Comparison of ENCODE assay signal across 8 mouse cellular contexts in genomic region chr8:83715771-83716170, GRCm38 (mm10). TPM values are rescaled to one million over a fixed set of nuclear protein-coding genes. Genes with fewer than 3 reads are reported as not detected.
DNase-seq lines count a peak whose midpoint lies in the region; ATAC-seq and TF ChIP-seq lines count a peak whose summit lies in the region.

No protein-coding gene starts in this region.

- H3K79me2 ChIP-seq in MEL (ENCODE audit: control insufficient read depth, insufficient read depth, low read length, poor library complexity): peaks cover 50% of the 10 kb centered on the region

- TF ChIP-seq POLR2A in MEL (IDR thresholded peaks at IDR 0.05; ENCODE audit: control insufficient read depth in 1 of 2, insufficient read depth in 1 of 2, low read depth in 1 of 2, low read length in 2 of 2, poor library complexity in 1 of 2): no peak

- H3K27me3 ChIP-seq in heart, embryonic 15.5 days: no peaks in the 10 kb centered on the region
- no peaks in the 10 kb centered on the region for H3K27me3 ChIP-seq in MEL (ENCODE audit: control insufficient read depth in 1 of 2, insufficient read depth in 2 of 2, low read length in 2 of 2)
- H3K27me3 ChIP-seq in heart, postnatal 0 days (ENCODE audit: control insufficient read depth, insufficient read depth, low read length): no peaks in the 10 kb centered on the region
- 0 out of 2 replicates have a peak, but pooled peaks cover 5% of the 10 kb centered on the region for H3K27me3 ChIP-seq in midbrain, embryonic 12.5 days

- under 1% methylated on average over 17 of the region's 17 CpGs for WGBS in heart, embryonic 15.5 days
- WGBS in heart, postnatal 0 days: under 1% methylated on average over 17 of the region's 17 CpGs
- WGBS in midbrain, embryonic 12.5 days: 2% methylated on average over 17 of the region's 17 CpGs

- peak overlapping the region; percentile 94 for H3K27ac ChIP-seq in heart, embryonic 15.5 days
- peak overlapping the region; percentile 87 for H3K27ac ChIP-seq in MEL (ENCODE audit: control insufficient read depth, low read depth, low read length)
- H3K27ac ChIP-seq in heart, postnatal 0 days (ENCODE audit: low read depth): peak overlapping the region; percentile 93
- H3K27ac ChIP-seq in midbrain, embryonic 12.5 days (replicated peaks): peak overlapping the region; percentile 89

- no peak for DNase-seq in heart, postnatal 14 days
- peak; percentile 55 for DNase-seq in MEL (ENCODE audit: low read depth, low spot score)
- no peak for DNase-seq in heart, postnatal 0 days (ENCODE audit: low spot score)
- DNase-seq in frontal cortex, postnatal 14 days (ENCODE audit: low spot score in 2 of 2): no peak
- DNase-seq in thymus, postnatal 10 days (ENCODE audit: low spot score in 2 of 2): no peak
- DNase-seq in left cerebral cortex, postnatal 4 days: no peak

- no peak for TF ChIP-seq CTCF in MEL (IDR thresholded peaks at IDR 0.05 in 2 of 3, conservative IDR thresholded peaks at IDR 0.05 in 1 of 3; ENCODE audit: control insufficient read depth in 1 of 3, insufficient read depth in 1 of 3, low read depth in 2 of 3, low read length in 3 of 3, poor library complexity in 1 of 3, severe bottlenecking in 1 of 3)
- no peak for TF ChIP-seq CTCF in heart, postnatal 0 days (IDR thresholded peaks at IDR 0.05; ENCODE audit: low read depth)

- H3K4me1 ChIP-seq in heart, embryonic 15.5 days (replicated peaks): peaks cover 21% of the 10 kb centered on the region
- H3K4me1 ChIP-seq in MEL (ENCODE audit: control insufficient read depth in 1 of 2, insufficient read depth in 2 of 2, low read length in 2 of 2): peaks cover 7 to 12% of the 10 kb centered on the region in 2 experiments
- peaks cover 20% of the 10 kb centered on the region for H3K4me1 ChIP-seq in heart, postnatal 0 days (ENCODE audit: control insufficient read depth, insufficient read depth)
- H3K4me1 ChIP-seq in midbrain, embryonic 12.5 days: peaks cover 18% of the 10 kb centered on the region

- no peak for TF ChIP-seq RAD21 in MEL (IDR thresholded peaks at IDR 0.05; ENCODE audit: low read depth, low read length)

- ATAC-seq in heart, embryonic 15.5 days (replicated peaks; ENCODE audit: insufficient number of reproducible peaks, insufficient read depth, low FRiP score, low read depth): no peak
- ATAC-seq in heart, postnatal 0 days (ENCODE audit: insufficient read depth, low read depth): no peak
- ATAC-seq in midbrain, embryonic 12.5 days (ENCODE audit: low FRiP score, low read depth): no peak

- peaks cover 12% of the 10 kb centered on the region for H3K36me3 ChIP-seq in heart, embryonic 15.5 days
- peaks cover 12 to 15% of the 10 kb centered on the region in 2 experiments for H3K36me3 ChIP-seq in MEL (ENCODE audit: control insufficient read depth in 1 of 2, insufficient read depth in 2 of 2, low read length in 2 of 2)
- H3K36me3 ChIP-seq in heart, postnatal 0 days (replicated peaks; ENCODE audit: control insufficient read depth, insufficient read depth, low read length): peaks cover 17% of the 10 kb centered on the region
- H3K36me3 ChIP-seq in midbrain, embryonic 12.5 days: peaks cover 19% of the 10 kb centered on the region

- peak overlapping the region; percentile 93 for H3K4me3 ChIP-seq in heart, embryonic 15.5 days
- H3K4me3 ChIP-seq in MEL (ENCODE audit: control insufficient read depth in 1 of 2, insufficient read depth in 1 of 2, low read depth in 2 of 2, low read length in 2 of 2): peak overlapping the region; percentile 89 to 99
- peak overlapping the region; percentile 93 for H3K4me3 ChIP-seq in heart, postnatal 0 days (ENCODE audit: low read depth, low read length)
- H3K4me3 ChIP-seq in midbrain, embryonic 12.5 days: peak overlapping the region; percentile 92

- intact Hi-C loops in heart, postnatal 14 days (cut with DNase I): loop anchor here (2.0 kb wide), 1 partner anchor 17 kb away; the partner anchor contains the start of gene Pkn1
- intact Hi-C loops in left cerebral cortex, postnatal 4 days (cut with DNase I): no loop called here

- H3K9ac ChIP-seq in heart, embryonic 15.5 days: peak overlapping the region; percentile 86
- peak overlapping the region; percentile 95 for H3K9ac ChIP-seq in MEL (ENCODE audit: control insufficient read depth, low read depth, low read length, poor library complexity, severe bottlenecking)
- H3K9ac ChIP-seq in heart, postnatal 0 days (replicated peaks; ENCODE audit: low read depth, low read length): peak overlapping the region; percentile 82
- H3K9ac ChIP-seq in midbrain, embryonic 12.5 days (replicated peaks): peak overlapping the region; percentile 83

- TF ChIP-seq EP300 in MEL (IDR thresholded peaks at IDR 0.05; ENCODE audit: low read depth in 1 of 2, low read length in 2 of 2): no peak
- TF ChIP-seq EP300 in heart, postnatal 0 days (IDR thresholded peaks at IDR 0.05; ENCODE audit: low read depth): no peak

- no peaks in the 10 kb centered on the region for H3K9me3 ChIP-seq in heart, embryonic 15.5 days (replicated peaks)
- no peaks in the 10 kb centered on the region for H3K9me3 ChIP-seq in MEL (replicated peaks; ENCODE audit: insufficient read depth, low read length)
- H3K9me3 ChIP-seq in heart, postnatal 0 days (replicated peaks; ENCODE audit: control insufficient read depth, low read length): no peaks in the 10 kb centered on the region
- no peaks in the 10 kb centered on the region for H3K9me3 ChIP-seq in midbrain, embryonic 12.5 days

- peak overlapping the region; percentile 82 for H3K4me2 ChIP-seq in heart, embryonic 15.5 days
- peak overlapping the region; percentile 80 for H3K4me2 ChIP-seq in heart, postnatal 0 days (ENCODE audit: low read depth, low read length)
- peak overlapping the region; percentile 97 for H3K4me2 ChIP-seq in midbrain, embryonic 12.5 days (replicated peaks)

TF ChIP-seq in MEL, 35 proteins besides CTCF, POLR2A, EP300 and RAD21:
- TF ChIP-seq MAX (IDR thresholded peaks at IDR 0.05; ENCODE audit: low read length) (0 out of 2 replicates have a peak, but pooled peaks have one; percentile 12), ZC3H11A (IDR thresholded peaks at IDR 0.05; ENCODE audit: low read depth, low read length) (no peak)

RNA-seq across cellular contexts. Expression of gene Ddx39, which starts 0.8 kb away (rescaled TPM):
- polyA plus RNA-seq in heart, embryonic 15.5 days (2015; fragmentation: Nextera tagmentation; extraction: Ambion mirVana): 107 and 135 TPM in 2 replicates
- total RNA-seq in heart, postnatal 14 days (2021): 10 to 100 TPM; 24.1 to 26.0 TPM
- 279 and 361 TPM in 2 replicates for total RNA-seq in MEL (2012; rRNA removed)
- 100 to 1,000 TPM; 272 to 304 TPM for polyA plus RNA-seq in MEL (2012; ENCODE audit: insufficient read depth in 1 of 2, insufficient read length in 2 of 2, low read depth in 1 of 2, low replicate concordance in 2 of 2, missing spikeins in 1 of 2)
- 92.5 and 95.7 TPM in 2 replicates for total RNA-seq in heart, postnatal 0 days (2014; rRNA removed; ENCODE audit: low replicate concordance)
- 75.5 and 79.3 TPM in 2 replicates for polyA plus RNA-seq in heart, postnatal 0 days (2015; fragmentation: Nextera tagmentation; extraction: Ambion mirVana)
- 184 and 186 TPM in 2 replicates for polyA plus RNA-seq in midbrain, embryonic 12.5 days (2016; fragmentation: Nextera tagmentation; extraction: Ambion mirVana)
- 10 to 100 TPM; 39.1 to 39.7 TPM for total RNA-seq in left cerebral cortex, postnatal 4 days (2021)

RNA-seq across cellular contexts. Expression of gene Pkn1, which starts 16.8 kb away (rescaled TPM):
- 15.4 and 22.1 TPM in 2 replicates for polyA plus RNA-seq in heart, embryonic 15.5 days (2015; fragmentation: Nextera tagmentation; extraction: Ambion mirVana)
- 10 to 100 TPM; 60.5 to 61.1 TPM for total RNA-seq in heart, postnatal 14 days (2021)
- total RNA-seq in MEL (2012; rRNA removed): 33.5 and 37.8 TPM in 2 replicates
- 10 to 100 TPM; 41.2 to 73.2 TPM for polyA plus RNA-seq in MEL (2012; ENCODE audit: insufficient read depth in 1 of 2, insufficient read length in 2 of 2, low read depth in 1 of 2, low replicate concordance in 2 of 2, missing spikeins in 1 of 2)
- total RNA-seq in heart, postnatal 0 days (2014; rRNA removed; ENCODE audit: low replicate concordance): 44.2 and 57.4 TPM in 2 replicates
- 13.0 and 14.2 TPM in 2 replicates for polyA plus RNA-seq in heart, postnatal 0 days (2015; fragmentation: Nextera tagmentation; extraction: Ambion mirVana)
- polyA plus RNA-seq in midbrain, embryonic 12.5 days (2016; fragmentation: Nextera tagmentation; extraction: Ambion mirVana): 35.3 and 35.4 TPM in 2 replicates
- 100 to 1,000 TPM in 1 of 2 experiments, 10 to 100 TPM in 1; 98.7 to 107 TPM for total RNA-seq in left cerebral cortex, postnatal 4 days (2021)

RNA-seq across cellular contexts. Expression of gene Adgre5, which starts 25.4 kb away (rescaled TPM):
- polyA plus RNA-seq in heart, embryonic 15.5 days (2015; fragmentation: Nextera tagmentation; extraction: Ambion mirVana): 31.2 and 38.7 TPM in 2 replicates
- 10 to 100 TPM; 56.7 to 59.2 TPM for total RNA-seq in heart, postnatal 14 days (2021)
- 16.1 and 18.5 TPM in 2 replicates for total RNA-seq in MEL (2012; rRNA removed)
- polyA plus RNA-seq in MEL (2012; ENCODE audit: insufficient read depth in 1 of 2, insufficient read length in 2 of 2, low read depth in 1 of 2, low replicate concordance in 2 of 2, missing spikeins in 1 of 2): 10 to 100 TPM in 1 of 2 experiments, not detected in 1; 21.4 TPM
- 46.4 and 51.2 TPM in 2 replicates for total RNA-seq in heart, postnatal 0 days (2014; rRNA removed; ENCODE audit: low replicate concordance)
- 35.3 and 35.8 TPM in 2 replicates for polyA plus RNA-seq in heart, postnatal 0 days (2015; fragmentation: Nextera tagmentation; extraction: Ambion mirVana)
- 13.9 and 16.7 TPM in 2 replicates for polyA plus RNA-seq in midbrain, embryonic 12.5 days (2016; fragmentation: Nextera tagmentation; extraction: Ambion mirVana)
- total RNA-seq in left cerebral cortex, postnatal 4 days (2021): 10 to 100 TPM in 1 of 2 experiments, 1 to 10 TPM in 1; 9.4 to 11.5 TPM

RNA-seq across cellular contexts. Expression of gene Ptger1, which starts 49.3 kb away (rescaled TPM):
- polyA plus RNA-seq in heart, embryonic 15.5 days (2015; fragmentation: Nextera tagmentation; extraction: Ambion mirVana): 0.45 and 0.84 TPM in 2 replicates
- under 1 TPM; 0.44 to 0.53 TPM for total RNA-seq in heart, postnatal 14 days (2021)
- total RNA-seq in MEL (2012; rRNA removed): 2.6 and 4.0 TPM in 2 replicates
- polyA plus RNA-seq in MEL (2012; ENCODE audit: insufficient read depth in 1 of 2, insufficient read length in 2 of 2, low read depth in 1 of 2, low replicate concordance in 2 of 2, missing spikeins in 1 of 2): 1 to 10 TPM in 1 of 2 experiments, not detected in 1; 3.1 TPM
- 0.15 TPM in 1 of 2 replicates, not detected in the other for total RNA-seq in heart, postnatal 0 days (2014; rRNA removed; ENCODE audit: low replicate concordance)
- polyA plus RNA-seq in heart, postnatal 0 days (2015; fragmentation: Nextera tagmentation; extraction: Ambion mirVana): 0.20 and 0.32 TPM in 2 replicates
- 0.75 and 0.97 TPM in 2 replicates for polyA plus RNA-seq in midbrain, embryonic 12.5 days (2016; fragmentation: Nextera tagmentation; extraction: Ambion mirVana)
- 1 to 10 TPM in 1 of 2 experiments, under 1 TPM in 1; 0.95 to 1.1 TPM for total RNA-seq in left cerebral cortex, postnatal 4 days (2021)
